Mouse (Mus musculus) kidney, embryonic 15.5 days (tissue): ENCODE results near the gene Msl3. TPM values are rescaled to one million over a fixed set of nuclear protein-coding genes. Genes with fewer than 3 reads are reported as not detected.

Experiments
- ATAC-seq: fragments of 200-750 bp; cut with Nextera tagmentation; replicated peaks from 2 replicates; pipeline ENCODE4 v1.8.0; 2017; ENCODE audit warnings: moderate TSS enrichment; ENCODE audit not compliant: low FRiP score
- H3K27ac ChIP-seq: fragments of 300-500 bp; sonication (generic); 2 replicates; pipeline ENCODE4 v1.5.1; 2015; ENCODE audit warnings: mild to moderate bottlenecking, inconsistent platforms
- H3K27me3 ChIP-seq: fragments of 300-500 bp; sonication (generic); 2 replicates; pipeline ENCODE4 v1.6.1; 2015; ENCODE audit warnings: inconsistent platforms
- H3K36me3 ChIP-seq: fragments of 300-500 bp; sonication (generic); 2 replicates; pipeline ENCODE4 v1.6.1; 2015; ENCODE audit warnings: inconsistent platforms
- H3K4me1 ChIP-seq: fragments of 300-500 bp; sonication (generic); 2 replicates; pipeline ENCODE4 v1.6.1; 2015; ENCODE audit warnings: inconsistent platforms
- H3K4me2 ChIP-seq: fragments of 300-500 bp; sonication (generic); 2 replicates; pipeline ENCODE4 v1.6.1; 2015; ENCODE audit warnings: moderate library complexity, mild to moderate bottlenecking, inconsistent platforms
- H3K4me3 ChIP-seq: fragments of 300-500 bp; sonication (generic); replicated peaks from 2 replicates; pipeline ENCODE4 v1.5.1; 2015; ENCODE audit warnings: mild to moderate bottlenecking, inconsistent platforms
- H3K9ac ChIP-seq: fragments of 300-500 bp; sonication (generic); 2 replicates; pipeline ENCODE4 v1.6.1; 2015; ENCODE audit warnings: mild to moderate bottlenecking, inconsistent platforms
- H3K9me3 ChIP-seq: fragments of 300-500 bp; sonication (generic); replicated peaks from 2 replicates; pipeline ENCODE4 v1.6.1; 2016; ENCODE audit warnings: inconsistent platforms
- WGBS: fragments of 180-500 bp; shearing (Covaris S2); methylation state at CpG from one replicate; pipeline ENCODE4 v1.1.7; 2015; ENCODE audit warnings: mixed read lengths; 5-methylcytosine and 5-hydroxymethylcytosine counted together
- polyA plus RNA-seq: library from polyadenylated mRNA; unstranded; fragments of >200 nt; fragmentation: Nextera tagmentation; extraction: Ambion mirVana; gene quantifications from 2 replicates; pipeline ENCODE4 v1.2.1, GENCODE M21; 2015

Gene Msl3
- polyA plus RNA-seq, 1 experiment from 2014 or later, result 37.9 TPM

- H3K9ac ChIP-seq, result no peak overlapping the region
- H3K27ac ChIP-seq, result no peak overlapping the region
- peaks cover 17% of the 10 kb centered on the region for H3K27me3 ChIP-seq
- H3K36me3 ChIP-seq, result peaks cover 18% of the 10 kb centered on the region
- no peak for ATAC-seq
- no peak overlapping the region for H3K4me2 ChIP-seq
- no peak overlapping the region for H3K4me3 ChIP-seq
- H3K4me1 ChIP-seq, result no peaks in the 10 kb centered on the region
- no peaks in the 10 kb centered on the region for H3K9me3 ChIP-seq
- 71% methylated on average over 3 of the region's 3 CpGs for WGBS
Observed at GRCm38 (mm10) chrX:168647746-168648145, 26.0 kb downstream of the Msl3 start.

DNA sequence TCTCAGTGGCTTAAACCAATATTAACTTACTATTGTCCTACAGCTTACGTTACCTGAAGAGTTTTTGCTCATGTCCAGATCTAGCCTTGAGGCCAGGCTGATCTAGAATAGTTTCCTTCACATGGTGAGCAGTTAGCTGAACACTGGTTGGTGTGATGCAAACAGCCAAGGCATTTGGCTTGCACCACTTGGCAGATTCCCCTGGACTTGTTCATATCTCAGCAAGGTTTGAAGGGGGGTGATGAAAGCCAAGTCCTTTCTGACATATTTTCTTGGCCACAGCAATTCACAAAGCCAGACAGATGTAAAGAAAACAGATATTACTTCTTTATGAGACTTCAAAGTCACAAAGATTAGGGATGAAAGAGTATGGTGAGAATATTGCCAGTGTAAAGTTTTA, 30.2 kb downstream of the Msl3 start:
- Histone ChIP-seq H3K9me3 (no peaks in the 10 kb centered on the region), H3K27me3 (peaks cover 19% of the 10 kb centered on the region; the same call in 1 of the 2 replicates), H3K4me1 (no peaks in the 10 kb centered on the region), H3K4me3 (no peak overlapping the region), H3K9ac (no peak overlapping the region), H3K27ac (no peak overlapping the region), H3K36me3 (no peaks in the 10 kb centered on the region), H3K4me2 (no peak overlapping the region)
- no peak for ATAC-seq
- WGBS, result 89% methylated on average over 1 of the region's 1 CpGs

GRCm38 (mm10) chrX:168639556-168640356, 33.9 kb downstream of the Msl3 start:
- Histone ChIP-seq H3K9ac (no peak overlapping the region), H3K27ac (peak overlapping the region; percentile 37; the same call in 1 of the 2 replicates)

More at GRCm38 (mm10) chrX:168639556-168640356, 33.9 kb downstream of the Msl3 start:
- peak overlapping the region; percentile 43 for H3K4me3 ChIP-seq
- H3K4me1 ChIP-seq, result no peaks in the 10 kb centered on the region
- peak overlapping the region; percentile 49 for H3K4me2 ChIP-seq
- no peaks in the 10 kb centered on the region for H3K9me3 ChIP-seq
- no peaks in the 10 kb centered on the region for H3K36me3 ChIP-seq
- peaks cover 26% of the 10 kb centered on the region; the same call in 1 of the 2 replicates for H3K27me3 ChIP-seq
- peak; percentile 76; the same call in 1 of the 2 replicates for ATAC-seq
- 24% methylated on average over 11 of the region's 11 CpGs for WGBS

Other genes starting within 250 kb of the Msl3 start
- gene Frmpd4, start 96.7 kb downstream of the Msl3 start, polyA plus RNA-seq, result 0.48 and 0.59 TPM in 2 replicates
- gene Arhgap6, start 121.2 kb upstream of the Msl3 start, polyA plus RNA-seq, result 3.2 and 3.4 TPM in 2 replicates